Mouse (Mus musculus) lung, postnatal 14 days (tissue): ENCODE results near the gene Npm3.

Source experiments
- DNase-seq: peaks from one replicate; pipeline ENCODE4 v3.0.0; 2021

The Npm3 gene

DNA sequence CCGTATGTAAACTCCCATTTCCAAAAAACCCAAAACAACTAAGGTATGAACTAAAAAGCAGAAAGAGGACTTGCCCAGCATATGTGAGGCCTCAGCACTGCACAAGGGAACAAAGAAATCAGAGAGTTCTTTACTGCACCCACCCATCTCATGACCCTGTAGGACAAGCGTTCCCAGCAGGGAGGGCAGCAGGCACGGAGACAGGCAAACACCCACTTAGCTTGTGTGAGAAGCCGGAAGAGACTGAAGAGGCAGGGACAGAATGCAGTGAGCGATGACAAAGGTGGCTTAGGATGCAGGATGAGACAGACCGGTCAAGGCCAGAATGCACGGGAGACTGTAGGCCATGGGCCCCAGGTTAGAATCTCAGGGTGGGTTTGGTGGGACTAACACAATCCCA, 17.7 kb downstream of the Npm3 start:
- no peak for DNase-seq

DNA sequence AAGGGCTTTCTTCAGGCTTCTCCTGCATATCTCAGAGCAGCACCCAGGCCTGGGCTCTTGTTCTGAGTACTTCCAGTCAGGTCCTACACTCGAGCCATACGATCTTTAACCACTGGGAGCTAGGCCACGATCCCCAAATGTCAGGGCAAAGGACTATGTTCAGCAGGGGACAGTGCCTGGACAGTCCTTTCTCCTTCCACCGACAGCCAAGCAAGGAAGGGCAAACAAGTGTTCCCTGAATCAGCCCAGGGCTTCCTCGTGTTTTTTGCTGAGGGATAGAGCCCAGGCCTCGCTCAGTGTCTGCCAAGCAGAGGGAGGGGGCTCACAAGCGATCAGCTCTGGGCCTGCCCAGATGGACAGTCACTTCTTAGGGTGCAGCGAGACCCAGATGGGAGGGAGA, 19.3 kb downstream of the Npm3 start:
- DNase-seq: no peak

DNA sequence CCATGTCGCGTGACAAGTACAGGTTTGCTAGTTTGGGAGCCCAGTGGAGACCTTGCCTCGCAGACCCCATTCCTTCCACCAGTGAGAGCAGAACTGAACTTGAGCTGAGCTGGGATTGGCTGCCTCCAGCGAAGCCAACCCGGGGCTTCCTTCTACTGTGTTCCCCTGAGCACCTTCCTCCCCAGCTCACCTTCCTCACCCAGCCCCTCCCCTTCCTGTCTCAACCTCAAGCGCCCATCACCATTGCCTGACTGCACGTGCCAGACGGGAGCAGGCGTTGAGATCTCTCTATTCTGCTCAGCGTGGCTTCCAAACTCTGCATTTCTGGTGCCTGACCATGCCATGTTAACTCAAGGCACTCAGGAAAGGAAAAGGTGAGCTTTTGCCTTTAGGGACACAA, 22.2 kb downstream of the Npm3 start:
- no peak for DNase-seq

DNA sequence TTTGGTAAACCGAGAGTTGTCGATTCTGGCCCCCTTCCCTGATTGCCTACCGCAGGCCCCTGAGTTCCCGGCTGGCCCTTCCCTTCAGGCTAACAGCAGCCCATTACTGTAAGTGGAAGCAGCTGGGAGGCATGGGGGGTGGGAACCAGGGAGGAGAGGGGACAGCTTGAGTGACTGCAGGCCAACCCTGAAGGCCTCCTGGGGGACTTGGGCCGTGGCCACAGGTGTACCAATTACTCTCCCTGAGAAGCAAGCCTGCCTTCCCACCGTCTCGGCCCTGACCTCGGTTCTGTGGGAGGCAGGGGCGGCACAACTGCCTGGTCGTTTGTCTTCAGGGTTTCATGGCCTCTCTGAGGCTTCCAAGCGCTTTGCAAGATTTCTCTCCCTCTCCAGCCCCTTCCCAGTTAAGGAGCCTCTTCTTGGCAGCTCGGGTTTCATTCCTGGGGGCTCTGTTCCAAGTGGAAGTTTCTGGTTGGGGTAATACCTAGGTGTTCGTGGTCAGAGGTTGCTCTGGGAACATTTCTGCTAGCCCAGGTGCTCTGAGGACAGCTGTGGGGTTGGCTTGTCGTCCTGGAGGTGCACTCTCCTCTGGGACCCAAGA, 23.6 kb downstream of the Npm3 start:
- no peak for DNase-seq

DNA sequence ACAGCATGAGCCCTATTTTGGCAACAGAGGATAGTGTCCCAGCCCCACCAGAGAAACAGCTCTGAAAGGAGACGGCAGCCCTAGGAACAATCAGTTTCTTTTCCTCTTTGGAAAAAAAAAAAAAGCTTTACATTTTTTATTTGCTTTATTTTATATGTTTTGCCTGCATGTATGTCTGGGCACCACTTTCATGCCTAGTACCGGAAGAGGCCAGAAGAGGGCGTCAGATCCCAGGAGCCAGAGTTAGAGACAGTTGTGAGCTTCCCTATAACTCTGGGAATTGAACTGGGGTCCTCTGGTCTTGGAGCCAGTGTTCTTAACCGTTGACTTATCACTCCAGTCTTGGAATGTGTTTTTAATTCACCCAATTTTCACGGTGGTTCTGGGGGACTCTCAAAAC, 27.2 kb downstream of the Npm3 start:
- DNase-seq: no peak

DNA sequence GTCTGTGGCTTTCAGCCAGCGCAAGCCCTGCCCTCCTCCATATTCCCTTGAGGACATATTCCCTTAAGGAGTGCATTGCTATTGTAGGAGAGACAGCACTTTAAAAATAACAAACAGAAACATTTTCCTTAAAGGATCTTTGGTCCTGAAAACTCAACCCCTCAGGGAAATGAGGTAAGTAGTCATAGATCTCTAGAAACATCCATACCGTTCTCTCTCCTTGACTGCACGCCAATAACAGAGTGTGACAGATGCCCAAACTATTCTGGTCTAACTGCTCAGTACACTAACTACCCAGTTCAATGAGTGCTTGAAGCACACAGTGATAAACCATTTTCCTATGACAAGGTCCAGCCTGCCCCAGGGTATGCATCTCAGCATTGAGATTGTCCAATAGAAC, 31.1 kb downstream of the Npm3 start:
- no peak for DNase-seq

DNA sequence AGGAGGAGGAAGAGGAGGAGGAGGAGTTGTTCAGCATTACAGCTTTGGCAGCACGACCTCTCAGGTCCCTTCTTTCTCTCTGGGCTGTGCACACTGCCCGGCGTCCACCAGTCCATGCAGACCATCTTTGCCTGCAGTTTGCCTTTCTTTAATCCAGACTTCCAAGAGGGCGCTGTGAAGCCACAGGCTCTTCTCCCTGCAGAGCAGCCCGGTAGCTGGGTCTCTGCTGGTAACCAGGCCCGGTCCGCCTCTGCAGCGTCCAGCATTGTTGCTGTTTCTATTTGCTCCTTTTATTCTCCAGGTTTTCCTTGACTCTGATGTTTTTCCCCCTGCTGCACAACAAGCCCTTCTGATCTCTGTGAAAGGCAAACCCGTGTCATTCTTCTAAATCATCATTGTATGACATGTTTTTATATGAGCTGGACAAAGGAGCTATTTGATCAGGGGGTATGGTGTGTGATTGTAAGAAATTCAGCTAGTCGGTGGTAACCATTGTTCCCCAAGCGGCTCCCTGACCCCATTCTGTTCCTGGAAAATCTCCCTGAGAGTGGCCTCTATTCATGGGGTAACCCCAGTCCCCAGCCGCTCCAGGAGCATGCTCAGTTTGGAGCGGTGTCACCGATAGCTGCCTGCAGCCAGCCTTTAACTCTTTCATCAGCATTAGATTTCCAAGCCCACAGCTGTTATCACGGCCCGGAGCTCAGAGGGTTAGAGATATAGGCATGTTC, 31.7 kb downstream of the Npm3 start:
- DNase-seq: peak; percentile 27

DNA sequence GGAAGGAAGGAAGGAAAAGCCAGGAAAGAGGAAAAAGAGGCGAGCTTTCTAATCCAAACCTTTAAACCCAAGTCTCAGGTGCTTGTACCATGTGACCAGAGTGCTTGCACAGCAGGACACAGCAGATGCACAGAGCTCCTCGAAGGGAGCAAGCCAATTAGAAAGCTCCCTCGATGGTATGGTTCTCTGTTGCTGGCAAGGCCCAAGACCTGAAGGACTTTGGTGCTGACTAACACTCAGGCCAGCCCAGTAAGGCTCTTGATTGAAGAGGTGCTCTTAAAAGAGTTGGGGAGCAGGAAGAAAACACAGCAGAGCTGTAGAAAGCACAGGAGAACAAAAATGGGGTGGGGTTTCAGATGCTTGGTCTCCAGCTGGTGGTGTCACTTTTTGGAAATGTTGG, 40.7 kb downstream of the Npm3 start:
- DNase-seq: no peak
